Mouse (Mus musculus) intestine, embryonic 16.5 days (tissue): ENCODE data around the gene Tmem115. TPM values are rescaled to one million over a fixed set of nuclear protein-coding genes. Genes with fewer than 3 reads are reported as not detected.

Experiments used
- ATAC-seq: fragments of 200-750 bp; cut with Nextera tagmentation; 2 replicates; pipeline ENCODE4 v1.8.0; 2017; ENCODE audit warnings: moderate TSS enrichment, moderate library complexity
- H3K27ac ChIP-seq: fragments of 300-500 bp; sonication (generic); 2 replicates; pipeline ENCODE4 v1.5.1; 2014; ENCODE audit warnings: mild to moderate bottlenecking, low read length
- H3K27me3 ChIP-seq: fragments of 300-500 bp; sonication (generic); replicated peaks from 2 replicates; pipeline ENCODE4 v1.6.1; 2014; ENCODE audit warnings: low read length, control low read depth, mixed read lengths; ENCODE audit not compliant: control insufficient read depth, insufficient read depth
- H3K36me3 ChIP-seq: fragments of 300-500 bp; sonication (generic); 2 replicates; pipeline ENCODE4 v1.6.1; 2014; ENCODE audit warnings: low read length, control low read depth; ENCODE audit not compliant: control insufficient read depth, insufficient read depth
- H3K4me1 ChIP-seq: fragments of 300-500 bp; sonication (generic); 2 replicates; pipeline ENCODE4 v1.6.1; 2014; ENCODE audit warnings: low read length, control low read depth, mixed read lengths; ENCODE audit not compliant: control insufficient read depth, insufficient read depth
- H3K4me2 ChIP-seq: fragments of 300-500 bp; sonication (generic); 2 replicates; pipeline ENCODE4 v1.6.1; 2014; ENCODE audit warnings: low read depth, low read length, control low read depth
- H3K4me3 ChIP-seq: fragments of 300-500 bp; sonication (generic); 2 replicates; pipeline ENCODE4 v1.5.1; 2014; ENCODE audit warnings: mild to moderate bottlenecking, low read length
- H3K9ac ChIP-seq: fragments of 300-500 bp; sonication (generic); 2 replicates; pipeline ENCODE4 v1.6.1; 2014; ENCODE audit warnings: low read depth, low read length
- H3K9me3 ChIP-seq: fragments of 300-500 bp; sonication (generic); 2 replicates; pipeline ENCODE4 v1.6.1; 2016; ENCODE audit warnings: low read length, control low read depth; ENCODE audit not compliant: control insufficient read depth
- WGBS: fragments of 180-500 bp; shearing (Covaris S2); extraction: QIAGEN DNeasy Blood & Tissue Kit; methylation state at CpG from one replicate; pipeline ENCODE4 v1.1.7; 2014; 5-methylcytosine and 5-hydroxymethylcytosine counted together
- polyA plus RNA-seq: library from polyadenylated mRNA; unstranded; fragments of >200 nt; fragmentation: Nextera tagmentation; extraction: Ambion mirVana; gene quantifications from 2 replicates; pipeline ENCODE4 v1.2.1, GENCODE M21; 2015

The Tmem115 gene
- polyA plus RNA-seq, 1 experiment from 2014 or later = 39.4 TPM

DNA sequence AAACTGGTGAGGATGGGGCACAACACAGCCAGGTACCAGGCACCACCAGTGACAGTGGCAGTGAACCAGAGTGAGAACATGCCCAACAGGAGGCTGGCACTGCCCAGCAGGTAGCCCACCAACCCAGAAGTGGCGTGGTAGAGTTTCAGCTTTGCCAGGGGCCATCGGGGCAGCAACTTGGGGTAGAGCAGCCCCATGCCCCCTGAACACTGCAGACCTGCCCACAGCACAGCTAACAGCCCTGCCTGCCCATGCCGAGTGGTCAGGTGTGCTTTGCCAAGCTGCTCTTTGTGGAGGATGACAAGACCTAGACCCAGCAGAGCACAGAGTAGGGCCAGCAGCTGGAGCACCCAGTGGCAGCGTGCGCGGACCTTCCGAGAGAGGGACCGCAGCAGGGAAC lies 6.2 kb downstream of the Tmem115 start:
- H3K4me3 ChIP-seq = no peak overlapping the region
- no peak overlapping the region for H3K27ac ChIP-seq
- H3K4me1 ChIP-seq = peaks cover 39% of the 10 kb centered on the region
- no peak overlapping the region for H3K9ac ChIP-seq
- ATAC-seq = no peak
- 96% methylated on average over 8 of the region's 8 CpGs for WGBS
- no peaks in the 10 kb centered on the region for H3K9me3 ChIP-seq
- no peak overlapping the region for H3K4me2 ChIP-seq
- peaks cover 20% of the 10 kb centered on the region for H3K36me3 ChIP-seq
- no peaks in the 10 kb centered on the region for H3K27me3 ChIP-seq

DNA sequence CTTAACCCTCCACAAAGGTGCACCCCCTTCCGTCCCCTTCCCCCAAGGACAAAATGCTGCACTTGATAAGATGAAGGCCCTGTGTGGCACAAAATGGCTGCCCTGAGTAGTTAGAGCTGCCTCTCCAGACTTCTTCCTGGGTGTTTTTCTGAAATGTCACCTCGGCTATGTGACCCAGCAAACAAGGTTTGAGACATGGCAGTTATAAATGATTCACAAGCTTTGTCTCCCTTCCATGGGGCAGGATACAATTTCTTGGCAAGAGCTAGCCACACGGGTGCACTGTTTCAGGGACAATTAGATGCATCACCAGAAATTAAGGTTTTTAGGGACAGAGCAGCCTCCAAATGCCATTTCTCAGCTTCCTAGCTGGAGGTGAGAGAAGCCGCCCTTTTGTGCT lies 6.7 kb downstream of the Tmem115 start:
- Histone ChIP-seq H3K9me3 (no peaks in the 10 kb centered on the region), H3K9ac (no peak overlapping the region; the same call in 1 of the 2 replicates), H3K4me3 (no peak overlapping the region), H3K27ac (no peak overlapping the region), H3K4me2 (no peak overlapping the region), H3K4me1 (peaks cover 36% of the 10 kb centered on the region), H3K27me3 (no peaks in the 10 kb centered on the region), H3K36me3 (peaks cover 21% of the 10 kb centered on the region)
- 76% methylated on average over 4 of the region's 4 CpGs for WGBS
- ATAC-seq = no peak

DNA sequence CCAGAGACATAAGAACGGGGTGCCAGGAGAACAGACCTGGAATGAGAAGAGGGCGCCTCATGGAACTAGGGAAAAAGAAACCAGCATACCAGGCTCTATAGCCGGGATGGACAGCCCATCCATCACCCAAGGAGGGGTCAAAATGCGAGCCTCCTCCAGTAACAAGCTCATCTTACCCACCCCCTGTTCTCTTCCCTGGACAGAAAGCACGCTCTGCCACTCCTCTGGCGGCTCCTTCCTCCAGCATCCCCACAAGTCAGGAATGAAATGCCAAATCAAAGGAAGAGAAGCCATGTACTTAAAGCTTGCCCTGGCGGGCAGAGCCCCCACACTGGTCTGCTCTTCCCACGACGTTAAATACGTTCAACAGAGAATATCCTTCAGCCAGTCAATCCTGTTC lies 7.3 kb downstream of the Tmem115 start:
- no peaks in the 10 kb centered on the region for H3K9me3 ChIP-seq
- 26% methylated on average over 10 of the region's 10 CpGs for WGBS
- H3K4me1 ChIP-seq = peaks cover 30% of the 10 kb centered on the region
- H3K27ac ChIP-seq = no peak overlapping the region; the same call in 1 of the 2 replicates
- ATAC-seq = no peak
- H3K27me3 ChIP-seq = no peaks in the 10 kb centered on the region
- peaks cover 21% of the 10 kb centered on the region for H3K36me3 ChIP-seq
- peak overlapping the region; percentile 70 for H3K4me3 ChIP-seq
- H3K4me2 ChIP-seq = peak overlapping the region; percentile 70
- H3K9ac ChIP-seq = peak overlapping the region; percentile 60

DNA sequence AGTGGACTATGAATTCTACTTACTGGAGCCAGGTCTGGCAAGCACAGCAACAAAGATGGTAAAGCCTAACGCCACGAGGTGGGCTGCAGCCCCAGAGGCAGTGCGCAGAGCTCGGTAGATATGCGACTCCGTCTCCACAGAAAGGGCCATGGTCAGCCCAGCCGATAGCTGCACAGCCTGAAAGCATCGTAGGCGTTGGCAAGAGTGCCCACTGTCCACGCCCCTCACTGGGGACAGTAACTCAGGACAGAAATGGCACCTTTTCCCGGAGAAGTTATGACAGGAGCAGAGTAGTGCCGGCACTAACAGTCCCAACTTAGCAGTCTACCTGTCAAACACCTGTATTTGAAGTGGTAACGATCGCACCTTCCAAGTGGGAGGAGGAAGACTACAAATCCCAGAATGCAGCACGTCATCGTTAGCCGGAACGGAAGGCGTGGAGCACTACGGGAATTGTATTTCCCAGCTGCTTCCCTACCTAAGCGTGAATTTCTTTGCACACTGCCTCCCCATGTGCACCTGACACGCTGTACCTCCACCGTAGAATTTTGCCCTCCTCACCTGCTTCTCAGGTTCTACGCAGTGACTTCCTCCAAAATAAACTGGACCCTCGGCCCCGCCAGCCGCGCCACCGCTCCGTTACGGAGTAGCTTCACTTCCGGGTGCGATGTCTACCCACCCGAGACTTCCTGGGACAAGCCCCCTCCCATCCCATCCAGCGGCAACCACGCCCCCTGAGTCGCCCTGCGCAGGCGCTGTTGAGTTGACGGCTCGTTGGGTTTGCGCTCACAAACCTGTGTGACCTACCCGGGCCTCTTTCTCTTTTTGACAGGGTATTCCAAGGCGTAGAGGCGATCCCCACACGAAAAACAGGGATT lies 8.0 kb downstream of the Tmem115 start, which contains the start of the genes Cyb561d2 and Nprl2:
Gene Cyb561d2 (minus strand): TSS at position 720 of the 878 bp plus-strand sequence.
Gene Nprl2 (plus strand): TSS at position 753 of the 878 bp plus-strand sequence.
- peak; percentile 88 for ATAC-seq
- Histone ChIP-seq H3K36me3 (peaks cover 21% of the 10 kb centered on the region), H3K9ac (peak within 1 kb of the TSS; percentile 60), H3K4me1 (peaks cover 24% of the 10 kb centered on the region), H3K4me2 (peak within 1 kb of the TSS; percentile 70), H3K27me3 (no peaks in the 10 kb centered on the region), H3K9me3 (no peaks in the 10 kb centered on the region), H3K27ac (peak within 1 kb of the TSS; percentile 58), H3K4me3 (peak within 1 kb of the TSS; percentile 70)
- WGBS = under 1% methylated on average over 46 of the region's 46 CpGs

DNA sequence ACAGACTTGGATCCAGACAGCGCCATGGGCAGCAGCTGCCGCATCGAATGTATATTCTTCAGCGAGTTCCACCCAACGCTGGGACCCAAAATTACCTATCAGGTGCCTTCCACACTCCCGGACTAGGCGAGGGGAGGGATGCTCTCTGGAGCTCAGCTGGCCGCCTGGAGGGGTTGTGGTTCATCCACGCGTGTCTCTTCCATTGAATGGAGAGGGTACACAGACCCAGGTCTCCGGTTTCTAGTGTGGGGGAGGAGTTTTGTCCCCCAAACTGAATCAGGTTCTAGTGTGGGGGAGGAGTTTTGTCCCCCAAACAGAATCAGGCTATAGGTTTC lies 8.6 kb downstream of the Tmem115 start:
- Histone ChIP-seq H3K36me3 (peaks cover 21% of the 10 kb centered on the region), H3K27me3 (no peaks in the 10 kb centered on the region), H3K9me3 (no peaks in the 10 kb centered on the region), H3K27ac (no peak overlapping the region), H3K4me1 (peaks cover 25% of the 10 kb centered on the region), H3K4me3 (peak overlapping the region; percentile 70), H3K9ac (peak overlapping the region; percentile 60), H3K4me2 (peak overlapping the region; percentile 70)
- ATAC-seq = peak; percentile 16
- WGBS = under 1% methylated on average over 11 of the region's 11 CpGs

DNA sequence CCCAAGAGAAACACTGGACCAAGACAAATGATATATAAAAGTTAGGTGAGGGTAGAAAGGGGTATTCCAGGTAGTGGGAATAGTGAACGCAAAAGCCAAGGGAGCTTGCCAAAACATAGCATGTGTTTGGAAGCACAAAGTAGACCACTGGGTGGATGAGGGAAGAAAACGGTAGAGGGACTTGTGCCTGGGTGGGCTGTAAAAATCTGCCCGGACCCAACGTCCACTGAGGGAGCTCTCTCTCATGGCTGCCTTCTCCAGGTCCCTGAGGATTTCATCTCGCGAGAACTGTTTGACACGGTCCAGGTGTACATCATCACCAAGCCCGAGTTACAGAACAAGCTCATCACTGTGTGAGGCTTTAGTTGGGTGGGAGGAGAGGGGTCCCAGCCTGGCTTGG lies 9.0 kb downstream of the Tmem115 start:
- H3K4me2 ChIP-seq = peak overlapping the region; percentile 70
- no peak overlapping the region for H3K27ac ChIP-seq
- H3K4me1 ChIP-seq = peaks cover 28% of the 10 kb centered on the region
- peak overlapping the region; percentile 70 for H3K4me3 ChIP-seq
- ATAC-seq = no peak
- WGBS = 27% methylated on average over 8 of the region's 8 CpGs
- H3K9me3 ChIP-seq = no peaks in the 10 kb centered on the region
- H3K27me3 ChIP-seq = no peaks in the 10 kb centered on the region
- peaks cover 19% of the 10 kb centered on the region for H3K36me3 ChIP-seq
- H3K9ac ChIP-seq = peak overlapping the region; percentile 60

DNA sequence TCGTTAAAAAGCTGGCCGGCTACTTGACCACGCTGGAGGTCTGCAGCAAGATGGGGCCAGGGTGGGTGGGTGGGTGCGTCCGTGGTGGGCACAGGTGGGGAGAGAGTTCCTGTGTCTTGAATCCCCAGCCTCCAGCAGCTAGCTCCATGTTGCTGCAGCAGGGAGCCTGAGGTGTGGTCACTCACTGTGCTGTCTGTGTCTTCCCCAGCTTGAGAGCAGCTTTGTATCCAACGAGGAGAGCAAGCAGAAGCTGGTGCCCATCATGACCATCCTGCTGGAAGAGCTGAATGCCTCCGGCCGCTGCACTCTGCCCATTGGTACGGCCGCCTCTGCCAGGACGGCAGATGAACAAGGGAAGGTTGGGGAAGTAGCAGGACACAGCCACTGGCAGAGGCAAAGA lies 9.6 kb downstream of the Tmem115 start:
- WGBS = 89% methylated on average over 11 of the region's 11 CpGs

DNA sequence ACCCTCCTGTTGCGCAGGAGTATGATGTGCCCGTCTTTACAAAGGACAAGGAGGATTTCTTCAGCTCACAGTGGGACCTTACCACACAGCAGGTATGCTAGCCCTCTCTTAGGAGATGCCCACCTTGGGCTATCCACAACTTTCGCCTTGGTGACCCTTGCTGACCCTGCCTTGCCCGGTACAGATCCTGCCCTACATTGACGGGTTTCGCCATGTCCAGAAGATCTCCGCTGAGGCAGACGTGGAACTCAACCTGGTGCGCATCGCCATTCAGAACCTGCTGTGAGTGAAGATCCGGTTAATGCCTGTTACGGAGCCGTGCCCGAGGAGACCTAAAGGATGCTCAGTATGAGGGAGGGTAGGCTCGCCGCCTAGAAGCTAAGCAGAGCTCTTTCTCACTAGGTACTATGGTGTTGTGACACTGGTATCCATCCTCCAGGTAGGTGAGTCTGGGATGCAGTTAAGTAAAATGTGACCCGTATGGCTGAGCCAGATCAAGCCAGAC lies 10.5 kb downstream of the Tmem115 start:
- Histone ChIP-seq H3K27me3 (no peaks in the 10 kb centered on the region), H3K9ac (no peak overlapping the region), H3K4me1 (peaks cover 28% of the 10 kb centered on the region), H3K27ac (no peak overlapping the region), H3K4me2 (no peak overlapping the region), H3K4me3 (no peak overlapping the region), H3K9me3 (no peaks in the 10 kb centered on the region), H3K36me3 (peaks cover 9% of the 10 kb centered on the region)
- WGBS = 95% methylated on average over 17 of the region's 17 CpGs
- ATAC-seq = no peak

More for the DNA sequence above, 9.6 kb downstream of the Tmem115 start:
- Histone ChIP-seq H3K36me3 (peaks cover 17% of the 10 kb centered on the region), H3K9me3 (no peaks in the 10 kb centered on the region), H3K27me3 (no peaks in the 10 kb centered on the region), H3K27ac (no peak overlapping the region), H3K9ac (no peak overlapping the region), H3K4me3 (no peak overlapping the region), H3K4me2 (0 out of 2 replicates have a peak overlapping the region, but pooled peaks have one; percentile 70), H3K4me1 (peaks cover 28% of the 10 kb centered on the region)
- no peak for ATAC-seq

DNA sequence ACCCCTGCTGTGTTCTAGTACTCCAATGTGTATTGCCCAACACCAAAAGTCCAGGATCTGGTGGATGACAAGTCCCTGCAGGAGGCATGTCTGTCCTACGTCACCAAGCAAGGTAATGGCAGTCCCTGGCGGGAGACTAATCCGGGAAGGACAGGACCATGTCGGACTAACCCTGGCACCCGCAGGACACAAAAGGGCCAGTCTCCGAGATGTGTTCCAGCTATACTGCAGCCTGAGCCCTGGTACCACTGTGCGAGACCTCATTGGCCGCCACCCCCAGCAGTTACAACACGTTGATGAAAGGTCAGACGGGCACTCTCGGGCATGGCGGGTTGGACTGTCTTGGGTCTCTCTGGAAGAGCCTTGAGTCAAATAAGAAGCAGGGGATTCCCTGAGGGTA lies 11.0 kb downstream of the Tmem115 start:
- no peak overlapping the region for H3K9ac ChIP-seq
- H3K27me3 ChIP-seq = no peaks in the 10 kb centered on the region
- peaks cover 7% of the 10 kb centered on the region for H3K36me3 ChIP-seq
- WGBS = 93% methylated on average over 12 of the region's 12 CpGs
- ATAC-seq = no peak
- H3K4me1 ChIP-seq = peaks cover 28% of the 10 kb centered on the region
- H3K4me2 ChIP-seq = no peak overlapping the region
- H3K4me3 ChIP-seq = no peak overlapping the region
- no peaks in the 10 kb centered on the region for H3K9me3 ChIP-seq
- no peak overlapping the region for H3K27ac ChIP-seq
